Mouse (Mus musculus) forebrain, embryonic 14.5 days (tissue): ENCODE data around the gene Gm3646. TPM values are rescaled to one million over a fixed set of nuclear protein-coding genes. Genes with fewer than 3 reads are reported as not detected.

Source experiments
- ATAC-seq: fragments of 200-750 bp; cut with Nextera tagmentation; 2 replicates; pipeline ENCODE4 v1.8.0; 2017; ENCODE audit warnings: mild to moderate bottlenecking, moderate library complexity
- DNase-seq: peaks from one replicate; pipeline ENCODE4 v3.0.0-alpha.2; 2015; ENCODE audit warnings: low spot score
- H3K27ac ChIP-seq: fragments of 300-500 bp; sonication (generic); 2 replicates; pipeline ENCODE4 v1.5.1; 2014; ENCODE audit warnings: low read depth, mild to moderate bottlenecking, control low read depth, low read length, moderate library complexity
- H3K27me3 ChIP-seq: fragments of 300-500 bp; sonication (generic); replicated peaks from 2 replicates; pipeline ENCODE4 v1.6.1; 2014; ENCODE audit warnings: low read length, control low read depth, mixed read lengths; ENCODE audit not compliant: control insufficient read depth, insufficient read depth
- H3K36me3 ChIP-seq: fragments of 300-500 bp; sonication (generic); 2 replicates; pipeline ENCODE4 v1.6.1; 2014; ENCODE audit warnings: low read length, control low read depth; ENCODE audit not compliant: control insufficient read depth, insufficient read depth
- H3K4me1 ChIP-seq: fragments of 300-500 bp; sonication (generic); 2 replicates; pipeline ENCODE4 v1.6.1; 2014; ENCODE audit warnings: antibody characterized with exemption, low read length, control low read depth; ENCODE audit not compliant: control insufficient read depth, insufficient read depth
- H3K4me2 ChIP-seq: fragments of 300-500 bp; sonication (generic); 2 replicates; pipeline ENCODE4 v1.6.1; 2014; ENCODE audit warnings: mild to moderate bottlenecking, control low read depth, low read length
- H3K4me3 ChIP-seq: fragments of 300-500 bp; sonication (generic); 2 replicates; pipeline ENCODE4 v1.5.1; 2014; ENCODE audit warnings: low read depth, low read length, control low read depth
- H3K9ac ChIP-seq: fragments of 300-500 bp; sonication (generic); 2 replicates; pipeline ENCODE4 v1.6.1; 2014; ENCODE audit warnings: mild to moderate bottlenecking, low read length, control low read depth, moderate library complexity
- H3K9me3 ChIP-seq: fragments of 300-500 bp; sonication (generic); replicated peaks from 2 replicates; pipeline ENCODE4 v1.6.1; 2016; ENCODE audit warnings: low read length, control low read depth, mixed read lengths; ENCODE audit not compliant: control insufficient read depth
- WGBS: fragments of 180-500 bp; shearing (Covaris S2); extraction: QIAGEN DNeasy Blood & Tissue Kit; methylation state at CpG from one replicate; pipeline ENCODE4 v1.1.7; 2014; 5-methylcytosine and 5-hydroxymethylcytosine counted together
- polyA plus RNA-seq: library from polyadenylated mRNA; unstranded; fragments of >200 nt; fragmentation: Nextera tagmentation; extraction: Ambion mirVana; gene quantifications from 2 replicates; pipeline ENCODE4 v1.2.1, GENCODE M21; 2014

Gene Gm3646
- polyA plus RNA-seq, 1 experiment from 2014 or later: not detected

DNA sequence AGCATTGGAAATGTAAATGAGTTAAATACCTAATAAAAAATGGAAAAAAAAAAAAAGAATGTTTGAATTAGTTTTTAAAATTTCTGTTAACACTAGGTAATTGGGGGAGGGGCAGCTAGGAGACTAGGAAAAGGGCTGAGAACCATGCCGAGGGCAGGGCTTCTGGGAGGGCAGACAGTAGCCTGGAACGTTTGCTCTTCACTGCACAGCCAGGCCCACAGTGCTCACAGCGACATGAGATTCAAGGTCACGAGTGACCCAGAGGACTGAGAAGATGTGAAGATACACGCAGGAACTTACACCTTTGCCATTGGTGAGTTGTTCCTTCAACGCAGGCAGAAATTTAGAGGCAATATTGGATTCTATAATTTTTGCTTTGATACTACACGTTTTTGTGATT, 2.2 kb downstream of the Gm3646 start:
- 88% methylated on average over 7 of the region's 7 CpGs for WGBS
- Histone ChIP-seq H3K36me3 (no peaks in the 10 kb centered on the region), H3K27me3 (no peaks in the 10 kb centered on the region), H3K4me1 (peaks cover 5% of the 10 kb centered on the region; the same call in 1 of the 2 replicates), H3K9me3 (no peaks in the 10 kb centered on the region), H3K27ac (no peak overlapping the region), H3K9ac (no peak overlapping the region), H3K4me2 (no peak overlapping the region), H3K4me3 (no peak overlapping the region)
- ATAC-seq: no peak
- DNase-seq: no peak

DNA sequence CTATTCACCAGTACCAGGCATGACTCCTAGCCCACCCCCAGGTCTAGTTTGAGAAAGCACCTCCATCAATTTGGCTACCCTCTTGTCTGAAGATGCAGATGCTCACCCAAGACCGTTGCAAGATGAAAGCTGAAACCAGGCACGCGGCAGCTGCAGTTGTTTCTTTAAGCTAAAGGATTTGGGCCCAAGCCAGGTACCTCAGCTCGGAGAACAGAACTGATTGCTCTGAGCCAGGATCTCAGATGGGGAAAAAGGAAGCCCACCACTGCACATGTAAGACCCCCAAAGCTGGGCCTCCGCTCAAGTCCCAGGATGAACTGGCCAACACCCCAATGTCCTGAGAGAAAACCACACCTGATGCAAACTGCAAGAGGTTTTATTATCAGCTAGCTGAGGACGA, 7.6 kb downstream of the Gm3646 start:
- WGBS: 76% methylated on average over 6 of the region's 6 CpGs
- H3K36me3 ChIP-seq: no peaks in the 10 kb centered on the region
- no peak for ATAC-seq
- no peaks in the 10 kb centered on the region for H3K27me3 ChIP-seq
- H3K27ac ChIP-seq: no peak overlapping the region
- DNase-seq: peak; percentile 17
- H3K4me3 ChIP-seq: no peak overlapping the region
- H3K4me2 ChIP-seq: no peak overlapping the region
- H3K4me1 ChIP-seq: no peaks in the 10 kb centered on the region
- no peaks in the 10 kb centered on the region for H3K9me3 ChIP-seq
- no peak overlapping the region for H3K9ac ChIP-seq

- 82% methylated on average over 3 of the region's 3 CpGs for WGBS
- no peak overlapping the region for H3K9ac ChIP-seq
- no peak for DNase-seq
- no peaks in the 10 kb centered on the region for H3K36me3 ChIP-seq
- no peaks in the 10 kb centered on the region for H3K27me3 ChIP-seq
- no peak overlapping the region for H3K4me3 ChIP-seq
- H3K4me1 ChIP-seq: no peaks in the 10 kb centered on the region
- no peak for ATAC-seq
- no peak overlapping the region for H3K27ac ChIP-seq
- no peak overlapping the region for H3K4me2 ChIP-seq
- H3K9me3 ChIP-seq: no peaks in the 10 kb centered on the region
Measured at GRCm38 (mm10) chr1:39796765-39797164, 8.4 kb downstream of the Gm3646 start.

DNA sequence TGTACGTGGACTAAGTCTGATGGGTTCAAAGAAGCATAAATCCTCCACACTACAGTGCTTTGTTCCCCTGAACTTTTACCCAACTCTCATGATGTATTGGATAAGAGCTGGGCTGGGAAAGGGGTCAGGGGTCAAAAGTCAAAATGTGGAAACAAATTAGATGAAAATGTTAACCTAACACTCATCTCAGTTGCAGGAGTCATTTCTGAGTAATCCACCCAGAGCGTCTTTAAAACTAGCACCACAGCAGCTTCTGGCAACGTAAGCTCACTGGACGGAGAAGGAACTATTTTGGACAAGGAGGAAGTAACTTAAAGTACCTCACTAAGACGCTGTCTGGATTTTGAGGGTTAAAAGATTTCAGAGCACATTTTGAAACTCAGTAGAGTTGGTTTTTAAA, 20.5 kb downstream of the Gm3646 start:
- no peak for ATAC-seq

DNA sequence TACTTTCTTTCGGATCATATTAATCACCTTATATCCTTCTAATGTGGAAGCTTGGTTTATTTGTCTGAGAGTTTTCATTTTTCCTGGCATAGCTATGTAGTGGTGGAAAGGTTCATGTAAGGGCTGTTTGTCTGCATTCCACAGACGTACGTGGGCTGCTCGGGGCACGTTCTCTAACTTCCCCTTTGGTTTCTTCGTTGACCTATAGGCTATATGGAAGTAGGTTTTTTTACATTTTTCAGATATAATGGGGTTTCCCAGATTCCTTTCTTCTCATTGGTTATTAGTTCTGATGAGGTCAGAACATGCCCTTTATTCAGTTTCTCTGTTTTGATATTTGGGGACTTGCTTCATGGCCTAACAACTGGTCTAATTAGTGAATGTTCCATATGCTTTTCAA, 23.3 kb downstream of the Gm3646 start:
- Histone ChIP-seq H3K4me3 (no peak overlapping the region), H3K9me3 (no peaks in the 10 kb centered on the region), H3K36me3 (no peaks in the 10 kb centered on the region), H3K4me2 (no peak overlapping the region), H3K9ac (no peak overlapping the region), H3K27ac (no peak overlapping the region), H3K27me3 (no peaks in the 10 kb centered on the region), H3K4me1 (no peaks in the 10 kb centered on the region)
- WGBS: 95% methylated on average over 6 of the region's 6 CpGs
- no peak for DNase-seq
- ATAC-seq: no peak

More for the DNA sequence above, 20.5 kb downstream of the Gm3646 start:
- Histone ChIP-seq H3K36me3 (no peaks in the 10 kb centered on the region), H3K4me3 (no peak overlapping the region), H3K27me3 (no peaks in the 10 kb centered on the region), H3K27ac (no peak overlapping the region), H3K9me3 (no peaks in the 10 kb centered on the region), H3K9ac (no peak overlapping the region), H3K4me2 (no peak overlapping the region), H3K4me1 (no peaks in the 10 kb centered on the region)
- 94% methylated on average over 5 of the region's 5 CpGs for WGBS
- DNase-seq: no peak

- DNase-seq (no peak), ATAC-seq (no peak)
- Histone ChIP-seq H3K27ac (no peak overlapping the region), H3K9me3 (no peaks in the 10 kb centered on the region), H3K36me3 (no peaks in the 10 kb centered on the region), H3K4me3 (no peak overlapping the region), H3K4me1 (no peaks in the 10 kb centered on the region), H3K4me2 (no peak overlapping the region), H3K9ac (no peak overlapping the region), H3K27me3 (no peaks in the 10 kb centered on the region)
- 90% methylated on average over 16 of the region's 16 CpGs for WGBS
Measured at GRCm38 (mm10) chr1:39779111-39779980, 25.8 kb downstream of the Gm3646 start.

DNA sequence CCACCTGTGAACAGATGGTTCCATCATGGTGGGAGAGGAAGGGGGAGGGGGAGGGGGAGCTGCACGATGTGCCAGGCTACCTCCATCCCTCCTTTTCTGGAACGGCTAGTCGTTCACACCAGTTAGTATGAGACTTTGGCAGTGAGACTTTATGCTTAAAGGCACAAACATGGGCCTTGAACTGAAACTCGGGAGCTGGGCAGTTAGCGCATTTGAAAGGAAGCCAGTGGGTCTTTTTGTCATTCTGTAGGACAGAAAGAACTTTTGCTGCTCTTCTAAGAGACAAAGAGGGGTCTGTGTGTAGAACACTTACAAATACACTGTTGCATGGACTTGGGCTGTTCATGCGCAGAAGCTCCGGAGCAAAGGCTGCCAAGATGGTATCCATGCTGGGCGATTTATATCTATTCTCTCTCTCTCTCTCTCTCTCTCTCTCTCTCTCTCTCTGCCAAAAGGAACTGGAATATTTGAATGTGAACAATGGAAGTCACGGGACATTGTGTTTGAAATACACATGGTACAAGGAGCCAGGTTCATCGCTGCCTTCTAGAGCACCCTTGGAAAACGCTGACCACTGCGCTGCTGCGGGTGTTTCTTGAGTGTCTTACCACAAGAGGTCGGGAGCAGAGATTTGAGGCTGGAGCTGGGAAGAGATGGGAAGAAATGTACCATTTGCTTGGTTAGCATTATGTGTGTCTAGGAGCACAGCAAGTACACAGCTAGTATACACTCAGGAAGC, 31.0 kb downstream of the Gm3646 start:
- peak; percentile 58; the same call in 1 of the 2 replicates for ATAC-seq
- DNase-seq: peak; percentile 50
- no peak overlapping the region for H3K27ac ChIP-seq

DNA sequence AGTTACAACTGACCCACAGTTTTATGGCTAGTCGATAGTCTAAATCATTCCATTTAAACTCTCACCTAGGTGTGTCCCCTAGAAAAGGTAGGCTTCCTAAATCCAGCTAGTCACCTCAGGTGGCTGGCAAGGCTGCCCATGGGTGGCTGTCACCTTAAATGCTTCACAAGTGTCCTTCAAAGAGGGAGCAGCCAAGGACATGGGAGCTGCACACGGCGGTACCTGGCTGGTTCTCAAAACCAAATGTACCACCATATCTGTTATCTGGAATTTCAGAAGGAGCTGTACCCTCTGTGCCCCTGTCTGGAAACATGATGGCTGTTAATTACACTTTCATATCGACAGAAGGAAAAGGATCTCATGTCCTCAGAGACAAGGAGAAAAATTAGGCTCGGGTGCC, 31.6 kb downstream of the Gm3646 start:
- H3K4me1 ChIP-seq: peaks cover 7% of the 10 kb centered on the region; the same call in 1 of the 2 replicates
- H3K36me3 ChIP-seq: no peaks in the 10 kb centered on the region
- H3K9ac ChIP-seq: no peak overlapping the region
- H3K4me3 ChIP-seq: no peak overlapping the region
- no peak overlapping the region for H3K27ac ChIP-seq
- DNase-seq (no peak), ATAC-seq (peak; percentile 4; the same call in 1 of the 2 replicates)
- H3K27me3 ChIP-seq: no peaks in the 10 kb centered on the region
- 71% methylated on average over 5 of the region's 5 CpGs for WGBS
- no peak overlapping the region for H3K4me2 ChIP-seq
- H3K9me3 ChIP-seq: no peaks in the 10 kb centered on the region

More for the DNA sequence above, 31.0 kb downstream of the Gm3646 start:
- Histone ChIP-seq H3K9ac (no peak overlapping the region), H3K36me3 (no peaks in the 10 kb centered on the region), H3K9me3 (no peaks in the 10 kb centered on the region), H3K4me2 (no peak overlapping the region), H3K4me1 (peaks cover 7% of the 10 kb centered on the region; the same call in 1 of the 2 replicates), H3K27me3 (no peaks in the 10 kb centered on the region), H3K4me3 (no peak overlapping the region)
- WGBS: 72% methylated on average over 14 of the region's 14 CpGs
